Mouse (Mus musculus) frontal cortex, postnatal 25 days (tissue): ENCODE data around the gene Banf2.

ENCODE experiments used
- DNase-seq, 2 experiments: peaks; one replicate each; pipeline ENCODE4 v3.0.0; 2022; ENCODE audit warnings: low spot score in 2 of 2

The Banf2 gene

DNA sequence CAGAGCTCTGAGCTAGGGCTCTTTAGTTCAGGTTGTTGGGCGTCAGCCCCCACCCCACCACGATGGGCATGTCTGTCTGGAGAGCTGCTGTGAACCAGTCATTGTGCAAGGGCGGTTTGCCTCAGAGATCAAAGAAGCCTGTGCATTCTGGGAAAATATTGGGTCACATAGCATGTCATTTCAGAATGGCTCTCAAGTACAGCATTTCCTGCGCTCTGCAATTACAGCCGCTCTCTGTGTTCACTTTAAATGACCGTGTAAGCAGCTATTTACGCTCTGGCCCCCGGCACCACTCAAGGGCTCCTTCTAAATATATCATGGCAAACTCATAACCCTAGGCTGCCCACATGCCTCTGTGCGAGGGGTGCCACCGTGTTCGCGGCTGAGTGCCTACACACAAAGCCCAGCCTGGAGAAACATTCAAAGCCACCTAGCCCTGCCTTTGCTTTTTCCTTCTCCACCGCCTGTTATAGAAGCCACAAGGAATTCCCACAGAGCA is 68.7 kb downstream of the Banf2 start:
- no peak for DNase-seq

DNA sequence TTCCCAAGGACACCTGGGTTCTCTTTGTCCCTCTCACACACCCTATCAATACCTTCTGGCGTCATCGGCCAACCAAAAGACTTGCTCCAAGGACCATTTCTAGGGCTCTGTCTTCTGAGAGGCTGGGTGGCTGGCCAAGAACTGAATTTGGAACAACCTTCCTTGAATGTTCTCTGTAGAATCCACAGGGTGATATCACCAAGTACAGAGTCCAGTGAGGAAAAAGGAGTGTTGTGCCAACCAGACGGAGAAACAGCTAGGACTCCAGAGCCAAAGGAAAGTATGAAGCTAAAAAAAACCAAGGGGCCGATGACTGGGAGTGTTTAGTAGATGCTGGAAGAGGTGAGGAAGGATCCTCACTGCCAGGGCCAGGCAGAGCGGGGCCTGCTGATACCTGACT is 74.5 kb downstream of the Banf2 start:
- no peak for DNase-seq

DNA sequence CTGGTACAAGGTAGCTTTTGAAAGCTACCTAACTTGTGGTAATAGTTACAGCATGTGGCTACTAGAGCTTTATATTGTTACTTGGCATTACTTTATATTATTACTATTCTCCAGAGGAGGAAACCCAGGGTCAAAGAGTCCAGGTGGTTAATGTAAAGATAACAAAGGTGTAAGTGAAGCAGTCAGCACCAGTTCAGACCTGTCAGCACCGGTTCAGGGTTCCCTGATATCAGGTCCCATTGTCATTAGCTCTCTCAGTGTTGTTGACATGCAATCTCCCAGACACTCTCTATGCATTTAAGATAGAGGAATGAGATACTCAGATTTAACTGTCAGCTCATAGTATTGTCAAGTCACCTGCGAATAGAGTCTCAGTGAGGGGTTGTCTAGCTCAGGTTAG is 75.0 kb downstream of the Banf2 start:
- DNase-seq, result no peak

DNA sequence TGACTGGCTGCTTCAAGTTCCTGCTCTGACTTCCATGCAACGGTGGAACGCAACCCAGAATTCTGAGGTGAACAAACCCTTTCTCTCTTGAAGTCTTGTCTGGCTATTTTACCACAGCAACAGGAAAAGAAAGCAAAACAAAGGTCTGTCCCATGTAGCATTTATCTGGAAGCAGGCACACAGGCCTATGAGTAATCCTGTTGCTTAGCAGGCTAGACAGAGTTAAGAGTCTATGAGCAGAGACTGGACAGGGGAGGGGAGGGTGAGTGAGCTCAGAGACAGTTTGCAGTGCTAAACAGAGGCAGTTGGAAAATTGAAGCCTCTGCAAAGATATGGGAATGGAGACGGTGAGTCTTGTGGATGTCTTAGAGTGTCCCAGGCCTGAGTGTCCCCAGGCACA is 75.5 kb downstream of the Banf2 start:
- no peak for DNase-seq

DNA sequence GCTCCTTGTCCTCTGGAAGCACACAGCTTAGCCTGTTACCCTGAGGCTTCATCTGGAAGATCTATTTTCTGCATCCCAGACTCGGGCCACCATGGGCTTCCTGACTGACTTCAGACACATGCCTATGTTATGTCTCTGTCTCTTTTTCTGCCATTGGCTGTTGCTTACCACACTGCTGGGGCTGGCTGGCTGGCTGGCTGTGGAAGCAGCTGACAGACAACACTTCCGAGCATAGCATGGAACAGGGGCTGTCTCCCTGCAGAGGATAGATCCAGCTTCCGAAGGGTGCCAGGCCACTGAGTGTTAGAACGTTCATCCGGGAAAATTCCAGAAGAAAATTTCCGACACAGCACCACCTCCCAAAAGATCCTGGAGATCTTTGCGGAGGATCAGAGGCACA is 79.1 kb downstream of the Banf2 start:
- DNase-seq, result no peak

DNA sequence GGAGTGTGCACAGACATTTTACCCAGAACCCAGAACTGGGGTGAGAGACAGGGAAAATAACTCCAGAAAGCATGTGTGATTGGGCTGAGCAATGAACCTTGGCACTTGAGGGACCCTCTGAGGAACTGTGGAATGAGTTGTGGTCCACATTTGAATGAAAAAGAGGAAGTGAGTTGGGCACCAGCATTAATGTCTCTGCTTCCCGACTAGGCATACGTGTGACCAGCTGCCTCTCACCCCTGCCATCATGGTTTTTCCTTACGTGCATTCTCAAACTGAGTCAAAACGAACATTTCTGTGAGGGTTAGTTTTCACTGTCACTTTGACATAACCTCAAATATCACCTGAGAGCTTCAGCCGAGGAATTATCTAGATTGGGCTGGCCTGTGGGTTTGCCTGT is 79.8 kb downstream of the Banf2 start:
- DNase-seq, result no peak

DNA sequence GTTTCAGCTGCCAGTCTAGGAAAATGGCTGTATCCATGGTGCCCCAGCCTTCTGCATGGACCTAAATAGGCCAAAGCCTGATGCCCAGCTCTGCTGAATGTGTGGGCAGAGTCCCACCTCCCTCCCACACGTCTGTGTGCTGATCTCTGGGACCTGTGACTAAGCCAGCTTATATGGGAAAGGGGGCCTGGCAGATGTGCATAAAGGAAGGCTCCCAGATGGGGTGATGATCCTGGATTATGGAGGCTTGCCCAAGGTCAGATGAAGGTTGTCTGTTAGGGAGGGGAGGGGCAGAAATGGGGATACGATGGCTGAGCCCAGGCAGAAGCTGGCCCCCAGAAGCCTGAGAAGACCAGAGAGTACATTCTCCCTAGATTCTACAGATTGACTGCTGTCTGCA is 85.2 kb downstream of the Banf2 start:
- no peak for DNase-seq

DNA sequence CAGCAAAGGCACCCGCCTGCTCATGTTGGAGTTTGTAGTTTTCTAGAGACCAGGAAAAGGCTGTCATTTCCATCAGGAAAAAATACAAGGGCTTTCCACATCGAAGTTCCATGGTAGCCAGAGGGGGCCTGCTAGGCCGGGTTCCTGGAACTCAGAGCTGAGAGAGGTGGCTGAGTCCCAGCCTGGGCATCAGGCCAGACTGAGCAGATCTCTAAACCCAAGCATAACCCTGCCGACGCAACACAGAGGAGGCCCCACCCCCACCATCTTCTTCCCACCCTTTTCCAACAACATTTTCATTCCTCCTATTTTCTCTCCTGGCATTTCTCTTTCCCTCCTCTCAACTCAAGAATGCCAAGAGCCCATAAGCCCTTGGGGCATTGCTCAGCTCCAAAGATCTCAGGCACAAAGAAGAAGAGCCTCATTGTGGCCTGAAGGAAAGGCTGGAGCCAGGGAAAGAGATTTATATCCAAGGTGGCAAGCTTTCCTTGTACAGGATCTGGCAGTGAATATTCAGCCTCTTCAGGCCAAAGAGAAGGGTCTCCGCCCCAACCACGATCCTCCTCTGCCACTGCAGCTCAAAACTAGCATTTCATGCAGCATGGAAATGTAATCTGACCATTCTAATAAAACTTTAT is 87.4 kb downstream of the Banf2 start:
- DNase-seq, result no peak

DNA sequence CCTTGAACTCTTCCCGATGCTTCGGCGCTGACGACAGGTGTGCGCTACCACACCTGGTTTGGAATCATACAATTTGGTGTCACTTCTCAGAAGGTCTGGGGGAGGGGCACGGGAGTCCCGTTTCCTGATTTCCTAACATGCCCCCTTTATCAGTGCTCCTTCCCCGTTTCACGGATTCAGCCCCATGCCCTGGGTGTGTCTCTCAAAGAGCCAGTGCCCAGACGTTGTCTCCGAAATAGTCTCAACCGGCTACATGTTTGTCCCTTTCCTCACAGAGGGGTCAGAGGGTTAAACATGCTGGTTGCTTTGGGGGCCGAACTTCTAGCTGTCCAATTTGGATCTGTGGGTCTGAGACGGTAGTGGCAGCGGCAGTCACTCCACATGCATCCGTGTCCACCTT is 89.2 kb downstream of the Banf2 start:
- DNase-seq, result no peak
